Mouse (Mus musculus): ENCODE results near the gene Rpl12. TPM values are rescaled to one million over a fixed set of nuclear protein-coding genes. Genes with fewer than 3 reads are reported as not detected.
"Not testable (repeated sequence)": the region's sequence is repeated elsewhere in the genome, so short reads cannot be mapped to it uniquely, and the experiment has no call there.

The Rpl12 gene
- polyA plus RNA-seq, 2 experiments: 247 to 1,484 TPM

DNA sequence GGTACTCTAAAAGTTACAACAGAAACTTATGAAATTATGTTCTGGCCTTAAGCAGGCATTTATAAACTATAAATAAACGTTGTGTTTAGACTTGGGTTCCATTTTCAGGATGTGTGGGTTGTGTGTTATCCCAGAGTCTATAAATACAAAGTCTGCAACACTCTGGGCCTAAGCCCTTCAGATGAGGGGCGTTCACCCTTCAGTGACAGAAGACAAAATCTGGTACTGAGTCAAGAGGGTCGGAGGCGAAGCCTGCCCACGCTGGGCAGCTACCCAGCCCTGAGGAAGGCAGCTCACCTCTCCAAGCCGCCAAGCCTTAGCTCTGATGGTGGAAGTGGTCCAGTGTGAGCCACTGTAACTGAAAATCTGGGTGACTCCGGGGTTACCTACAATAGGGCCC is 40.8 kb downstream of the Rpl12 start:
- Histone ChIP-seq H3K9me3 (ENCODE audit: control insufficient read depth, low read length) (no peaks in the 10 kb centered on the region), H3K36me3 (ENCODE audit: control insufficient read depth, insufficient read depth, low read length) (0 out of 2 replicates have a peak, but pooled peaks cover 6% of the 10 kb centered on the region), H3K4me3 (replicated peaks; ENCODE audit: low read length) (no peak overlapping the region), H3K27me3 (ENCODE audit: control insufficient read depth, insufficient read depth, low read length) (no peaks in the 10 kb centered on the region), H3K4me1 (ENCODE audit: control insufficient read depth, insufficient read depth, low read length) (no peaks in the 10 kb centered on the region), H3K9ac (ENCODE audit: low read depth, low read length, severe bottlenecking) (no peak overlapping the region), H3K27ac (replicated peaks; ENCODE audit: low read depth, low read length) (no peak overlapping the region), H3K4me2 (replicated peaks; ENCODE audit: low read depth, low read length, severe bottlenecking) (no peak overlapping the region)
- TF ChIP-seq POLR2A (IDR thresholded peaks at IDR 0.05; ENCODE audit: borderline replicate concordance, extremely low read depth, insufficient read depth, insufficient read length): no peak
- DNase-seq (ENCODE audit: low spot score) (no peak), ATAC-seq (ENCODE audit: low FRiP score, low read depth) (no peak)
- 88% methylated on average over 7 of the region's 7 CpGs for WGBS

- Histone ChIP-seq H3K9ac (ENCODE audit: low read depth, low read length, severe bottlenecking) (no peak overlapping the region), H3K9me3 (ENCODE audit: control insufficient read depth, low read length) (no peaks in the 10 kb centered on the region), H3K4me1 (ENCODE audit: control insufficient read depth, insufficient read depth, low read length) (no peaks in the 10 kb centered on the region), H3K36me3 (ENCODE audit: control insufficient read depth, insufficient read depth, low read length) (0 out of 2 replicates have a peak, but pooled peaks cover 6% of the 10 kb centered on the region), H3K4me2 (replicated peaks; ENCODE audit: low read depth, low read length, severe bottlenecking) (no peak overlapping the region), H3K27ac (replicated peaks; ENCODE audit: low read depth, low read length) (no peak overlapping the region), H3K4me3 (replicated peaks; ENCODE audit: low read length) (no peak overlapping the region), H3K27me3 (ENCODE audit: control insufficient read depth, insufficient read depth, low read length) (no peaks in the 10 kb centered on the region)
- DNase-seq (ENCODE audit: low spot score): no peak
- no peak for ATAC-seq (ENCODE audit: low FRiP score, low read depth)
- 61% methylated on average over 5 of the region's 5 CpGs for WGBS
- TF ChIP-seq POLR2A (IDR thresholded peaks at IDR 0.05; ENCODE audit: borderline replicate concordance, extremely low read depth, insufficient read depth, insufficient read length): no peak
Observed at GRCm38 (mm10) chr2:33005041-33005440, 43.7 kb downstream of the Rpl12 start.

GRCm38 (mm10) chr2:33009055-33009454 is 47.7 kb downstream of the Rpl12 start:
- WGBS: 93% methylated on average over 4 of the region's 4 CpGs
- DNase-seq (ENCODE audit: low spot score); H3K27ac ChIP-seq (replicated peaks; ENCODE audit: low read depth, low read length); ATAC-seq (ENCODE audit: low FRiP score, low read depth); H3K27me3 ChIP-seq (ENCODE audit: control insufficient read depth, insufficient read depth, low read length); H3K4me1 ChIP-seq (ENCODE audit: control insufficient read depth, insufficient read depth, low read length); H3K9me3 ChIP-seq (ENCODE audit: control insufficient read depth, low read length); H3K36me3 ChIP-seq (ENCODE audit: control insufficient read depth, insufficient read depth, low read length); H3K9ac ChIP-seq (ENCODE audit: low read depth, low read length, severe bottlenecking); H3K4me3 ChIP-seq (replicated peaks; ENCODE audit: low read length); H3K4me2 ChIP-seq (replicated peaks; ENCODE audit: low read depth, low read length, severe bottlenecking): not testable (repeated sequence)

GRCm38 (mm10) chr2:33014877-33015276 is 53.5 kb downstream of the Rpl12 start:
- H3K4me3 ChIP-seq (replicated peaks; ENCODE audit: low read length): no peak overlapping the region
- H3K27me3 ChIP-seq (ENCODE audit: control insufficient read depth, insufficient read depth, low read length): no peaks in the 10 kb centered on the region
- H3K4me2 ChIP-seq (replicated peaks; ENCODE audit: low read depth, low read length, severe bottlenecking): no peak overlapping the region
- WGBS: 86% methylated on average over 5 of the region's 5 CpGs
- H3K36me3 ChIP-seq (ENCODE audit: control insufficient read depth, insufficient read depth, low read length): no peaks in the 10 kb centered on the region
- no peaks in the 10 kb centered on the region for H3K4me1 ChIP-seq (ENCODE audit: control insufficient read depth, insufficient read depth, low read length)
- H3K9me3 ChIP-seq (ENCODE audit: control insufficient read depth, low read length): no peaks in the 10 kb centered on the region
- no peak overlapping the region for H3K27ac ChIP-seq (replicated peaks; ENCODE audit: low read depth, low read length)
- ATAC-seq (ENCODE audit: low FRiP score, low read depth) (no peak), DNase-seq (ENCODE audit: low spot score) (no peak)
- no peak for TF ChIP-seq POLR2A (IDR thresholded peaks at IDR 0.05; ENCODE audit: borderline replicate concordance, extremely low read depth, insufficient read depth, insufficient read length)
- no peak overlapping the region for H3K9ac ChIP-seq (ENCODE audit: low read depth, low read length, severe bottlenecking)

Other genes with a start within 250 kb of the Rpl12 start
- 211 and 240 TPM in 2 replicates for gene Cdk9, start 248.5 kb upstream of the Rpl12 start, polyA plus RNA-seq (2012; rRNA removed)
- gene Cdk9, start 248.5 kb upstream of the Rpl12 start, polyA plus RNA-seq (2014; fragmentation: Nextera tagmentation; extraction: Ambion mirVana): 84.7 and 87.1 TPM in 2 replicates
- 36.8 and 52.0 TPM in 2 replicates for gene Sh2d3c, start 240.5 kb upstream of the Rpl12 start, polyA plus RNA-seq (2012; rRNA removed)
- gene Sh2d3c, start 240.5 kb upstream of the Rpl12 start, polyA plus RNA-seq (2014; fragmentation: Nextera tagmentation; extraction: Ambion mirVana): 18.5 and 20.3 TPM in 2 replicates
- gene 6330409D20Rik, start 220.5 kb upstream of the Rpl12 start, polyA plus RNA-seq (2012; rRNA removed): 0.14 and 0.15 TPM in 2 replicates
- gene 6330409D20Rik, start 220.5 kb upstream of the Rpl12 start, polyA plus RNA-seq (2014; fragmentation: Nextera tagmentation; extraction: Ambion mirVana): not detected in 2 replicates
- 82.6 and 169 TPM in 2 replicates for gene Tor2a, start 204.3 kb upstream of the Rpl12 start, polyA plus RNA-seq (2012; rRNA removed)
- 81.2 and 86.2 TPM in 2 replicates for gene Tor2a, start 204.3 kb upstream of the Rpl12 start, polyA plus RNA-seq (2014; fragmentation: Nextera tagmentation; extraction: Ambion mirVana)
- 0.47 and 0.70 TPM in 2 replicates for gene Ttc16, start 185.9 kb upstream of the Rpl12 start, polyA plus RNA-seq (2012; rRNA removed)
- 0.12 and 0.15 TPM in 2 replicates for gene Ttc16, start 185.9 kb upstream of the Rpl12 start, polyA plus RNA-seq (2014; fragmentation: Nextera tagmentation; extraction: Ambion mirVana)
- 11.3 and 11.5 TPM in 2 replicates for gene Ptrh1, start 185.8 kb upstream of the Rpl12 start, polyA plus RNA-seq (2012; rRNA removed)
- gene Ptrh1, start 185.8 kb upstream of the Rpl12 start, polyA plus RNA-seq (2014; fragmentation: Nextera tagmentation; extraction: Ambion mirVana): 5.1 and 5.8 TPM in 2 replicates
- gene Cfap157, start 177.1 kb upstream of the Rpl12 start, polyA plus RNA-seq (2012; rRNA removed): 0.04 and 0.05 TPM in 2 replicates
- gene Cfap157, start 177.1 kb upstream of the Rpl12 start, polyA plus RNA-seq (2014; fragmentation: Nextera tagmentation; extraction: Ambion mirVana): 0.11 and 0.12 TPM in 2 replicates
- gene Stxbp1, start 114.3 kb upstream of the Rpl12 start, polyA plus RNA-seq (2012; rRNA removed): 22.2 and 22.3 TPM in 2 replicates
- 15.8 and 20.8 TPM in 2 replicates for gene Stxbp1, start 114.3 kb upstream of the Rpl12 start, polyA plus RNA-seq (2014; fragmentation: Nextera tagmentation; extraction: Ambion mirVana)
- 73.5 and 81.0 TPM in 2 replicates for gene Fam129b, start 85.4 kb upstream of the Rpl12 start, polyA plus RNA-seq (2012; rRNA removed)
- 45.9 and 46.2 TPM in 2 replicates for gene Fam129b, start 85.4 kb upstream of the Rpl12 start, polyA plus RNA-seq (2014; fragmentation: Nextera tagmentation; extraction: Ambion mirVana)
- 18.0 and 20.3 TPM in 2 replicates for gene Lrsam1, start 55 bp downstream of the Rpl12 start, polyA plus RNA-seq (2012; rRNA removed)
- 9.4 and 11.5 TPM in 2 replicates for gene Lrsam1, start 55 bp downstream of the Rpl12 start, polyA plus RNA-seq (2014; fragmentation: Nextera tagmentation; extraction: Ambion mirVana)
- 26.0 and 40.6 TPM in 2 replicates for gene Slc2a8, start 20.5 kb downstream of the Rpl12 start, polyA plus RNA-seq (2012; rRNA removed)
- gene Slc2a8, start 20.5 kb downstream of the Rpl12 start, polyA plus RNA-seq (2014; fragmentation: Nextera tagmentation; extraction: Ambion mirVana): 16.8 and 20.4 TPM in 2 replicates
- 10.1 and 12.0 TPM in 2 replicates for gene Garnl3, start 170.1 kb downstream of the Rpl12 start, polyA plus RNA-seq (2012; rRNA removed)
- gene Garnl3, start 170.1 kb downstream of the Rpl12 start, polyA plus RNA-seq (2014; fragmentation: Nextera tagmentation; extraction: Ambion mirVana): 9.6 and 10.0 TPM in 2 replicates